Mouse (Mus musculus) ovary, postnatal 10 days (tissue): ENCODE results near the gene Trmu.

ENCODE experiments used
- DNase-seq: peaks from one replicate; pipeline ENCODE4 v3.0.0; 2022; ENCODE audit warnings: low spot score

Trmu gene

DNA sequence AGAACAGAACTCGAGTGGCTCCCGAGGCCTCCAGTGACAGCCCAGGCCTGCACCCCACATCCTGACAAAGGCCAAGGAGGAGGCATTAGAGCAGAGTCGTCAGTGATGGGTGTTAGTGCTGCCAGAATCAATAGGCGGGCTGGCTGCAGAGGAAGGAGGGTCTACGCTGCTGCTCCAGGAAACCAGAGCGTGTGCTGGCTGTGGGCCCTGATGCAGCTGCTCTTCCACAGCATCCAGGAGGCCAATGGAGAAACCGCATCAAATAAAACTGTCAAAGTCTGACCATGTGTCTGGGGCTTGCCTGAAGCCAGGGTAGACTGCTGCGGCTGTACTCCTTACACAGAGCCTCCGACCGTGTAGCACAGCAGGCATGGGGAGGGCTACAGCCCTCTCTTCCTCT, 18.0 kb downstream of the Trmu start:
- no peak for DNase-seq

- no peak for DNase-seq
Observed at GRCm38 (mm10) chr15:85899396-85899795, 20.3 kb downstream of the Trmu start.

DNA sequence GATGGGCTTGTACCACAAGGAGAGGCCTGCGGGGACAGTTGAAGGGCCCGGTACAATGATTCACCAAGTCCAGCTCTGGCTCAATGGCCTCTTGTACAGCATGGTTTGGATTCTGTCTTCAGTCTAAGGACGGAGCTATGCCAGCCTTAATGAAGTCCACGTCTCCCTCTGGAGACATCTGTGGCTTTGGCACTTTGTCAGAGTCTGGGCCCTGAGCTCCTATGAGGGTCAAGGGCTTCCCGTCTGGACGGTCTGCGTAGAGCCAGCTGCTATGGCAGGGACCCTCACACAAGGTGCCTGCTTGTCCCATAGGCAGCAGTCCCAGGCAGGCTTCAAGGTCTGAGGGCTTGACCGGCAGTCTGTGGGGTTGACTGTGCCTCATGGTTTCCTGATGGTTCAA, 21.2 kb downstream of the Trmu start:
- no peak for DNase-seq

DNA sequence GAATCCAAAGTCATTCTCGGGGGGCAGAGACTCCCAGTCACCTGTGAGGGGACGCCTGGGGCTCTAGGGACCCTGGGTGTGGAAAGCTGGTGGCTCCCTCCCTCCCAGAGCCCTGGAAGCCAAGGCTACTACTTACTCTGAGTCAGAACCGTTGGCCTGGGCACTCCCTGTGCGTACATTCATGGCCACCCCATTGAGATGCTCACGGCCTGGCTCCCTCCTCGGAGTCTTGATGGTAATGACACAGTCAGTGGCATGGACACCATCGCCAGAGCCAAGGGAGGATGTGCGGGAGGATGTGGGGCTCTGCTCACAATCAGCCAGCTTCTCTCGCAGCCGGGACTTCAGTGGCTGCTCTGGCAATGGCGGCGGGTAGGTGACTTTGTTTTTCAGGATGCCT, 21.7 kb downstream of the Trmu start:
- DNase-seq, result no peak

DNA sequence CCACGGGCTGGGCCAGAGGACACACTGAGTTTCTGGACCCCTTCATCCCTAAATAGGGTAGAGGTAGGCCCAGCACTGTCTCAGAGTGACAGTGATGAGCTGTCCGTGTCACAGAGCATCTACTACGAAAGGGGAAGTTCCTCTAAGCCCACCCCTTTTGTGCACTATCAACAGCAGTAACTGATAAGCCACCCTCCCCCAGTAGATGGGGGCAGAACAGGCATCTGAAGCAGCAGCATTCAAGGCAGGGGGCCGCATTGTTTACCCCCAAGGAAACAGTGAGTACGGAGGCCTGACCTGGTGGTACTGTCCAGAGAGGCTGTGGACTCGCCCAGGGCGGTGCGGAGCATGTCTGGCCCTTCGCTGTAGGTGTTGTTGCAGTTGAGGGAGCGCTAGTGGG, 23.4 kb downstream of the Trmu start:
- no peak for DNase-seq

GRCm38 (mm10) chr15:85903826-85904225, 24.7 kb downstream of the Trmu start:
- no peak for DNase-seq

GRCm38 (mm10) chr15:85908660-85909491, 29.8 kb downstream of the Trmu start:
- no peak for DNase-seq

- DNase-seq, result no peak
Observed at GRCm38 (mm10) chr15:85909492-85909829, 30.3 kb downstream of the Trmu start.

DNA sequence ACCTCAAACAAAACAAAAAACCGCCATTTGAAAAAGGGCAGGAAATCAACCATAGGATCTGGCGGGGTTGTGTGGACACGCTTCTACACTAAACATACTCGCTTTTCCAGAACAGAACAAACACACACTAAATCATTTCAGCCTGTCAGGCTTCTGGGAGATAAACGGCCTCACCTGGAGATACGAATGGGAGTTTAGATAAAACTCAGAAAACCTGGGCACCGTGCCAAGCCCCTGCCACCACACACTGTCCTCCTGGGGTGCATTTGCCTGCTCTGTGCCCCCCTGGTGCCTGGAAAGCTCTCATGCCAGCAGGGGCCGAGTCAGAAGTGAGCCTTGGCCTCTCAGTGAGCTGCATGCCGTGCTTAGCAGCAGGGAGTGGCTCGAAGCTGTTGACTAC, 30.8 kb downstream of the Trmu start:
- no peak for DNase-seq

- DNase-seq, result no peak
Observed at GRCm38 (mm10) chr15:85913605-85914004, 34.5 kb downstream of the Trmu start.

DNA sequence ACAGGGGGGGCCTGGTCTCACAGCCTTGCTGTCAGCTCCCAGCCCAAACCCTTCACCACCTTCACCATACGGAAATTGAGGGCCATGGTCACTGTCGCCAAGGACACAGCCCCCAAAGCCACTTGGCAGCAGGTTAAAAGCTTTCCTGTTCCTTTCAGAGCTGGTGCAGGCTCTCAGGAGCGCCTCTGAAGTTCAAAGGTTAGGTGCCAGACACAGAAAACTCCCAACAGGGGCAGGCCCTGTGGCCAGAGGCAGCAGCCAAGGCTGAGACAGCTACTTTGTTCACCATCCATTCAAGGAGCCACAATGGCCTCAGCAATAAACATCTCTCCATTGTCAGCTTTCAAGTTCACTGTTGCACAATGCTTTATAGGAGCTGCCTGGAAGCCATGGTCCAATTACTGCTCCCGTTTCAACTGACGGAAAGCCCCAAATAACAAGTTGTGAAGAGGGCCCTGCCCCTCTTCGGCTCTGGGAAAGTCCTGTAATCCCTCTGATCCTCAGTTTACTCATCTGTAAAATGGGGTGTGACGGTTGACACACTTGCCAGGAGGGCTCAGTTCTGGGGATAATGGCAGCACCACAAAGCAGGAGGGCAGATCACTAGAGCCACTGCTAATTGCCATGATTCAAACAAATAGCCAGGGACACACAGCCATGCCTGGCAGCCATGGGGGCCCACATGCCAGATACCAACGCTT, 40.2 kb downstream of the Trmu start:
- no peak for DNase-seq

DNA sequence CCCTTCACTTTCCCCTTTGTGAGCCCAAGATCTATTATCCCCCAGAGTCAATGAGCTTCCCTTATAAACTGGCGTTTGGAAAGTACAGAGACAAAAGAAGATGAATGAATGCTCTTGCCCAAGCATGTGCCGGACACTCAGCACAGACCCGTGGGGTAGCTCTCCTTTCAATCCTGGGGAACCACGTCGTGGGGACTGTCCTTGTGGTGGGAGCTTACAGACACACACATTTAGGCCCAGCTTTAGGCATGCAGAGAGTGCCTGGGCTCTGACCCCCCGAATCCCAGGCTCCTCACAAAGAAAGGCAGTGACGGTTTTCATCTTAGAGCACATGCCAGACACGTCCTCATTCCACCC, 40.8 kb downstream of the Trmu start:
- DNase-seq, result no peak

DNA sequence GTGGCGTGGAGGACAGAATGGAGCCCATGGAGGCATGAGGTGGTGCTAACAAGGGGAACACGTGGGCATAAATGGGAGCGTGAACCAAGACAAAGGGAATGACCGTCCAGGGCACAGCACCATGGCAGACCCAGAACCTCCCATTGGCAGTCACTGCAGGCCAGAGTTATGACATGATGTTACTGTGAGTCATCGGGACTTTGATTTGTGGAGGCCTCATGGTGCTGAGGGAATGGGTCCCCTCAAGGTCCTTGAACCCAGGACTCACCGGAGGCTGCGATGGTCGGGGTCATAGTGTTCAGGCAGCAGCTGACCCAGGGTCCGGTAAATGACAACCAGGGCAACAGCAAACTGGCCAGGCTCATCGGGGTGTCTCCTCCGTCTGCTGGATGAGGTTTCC, 42.7 kb downstream of the Trmu start:
- DNase-seq, result no peak

DNA sequence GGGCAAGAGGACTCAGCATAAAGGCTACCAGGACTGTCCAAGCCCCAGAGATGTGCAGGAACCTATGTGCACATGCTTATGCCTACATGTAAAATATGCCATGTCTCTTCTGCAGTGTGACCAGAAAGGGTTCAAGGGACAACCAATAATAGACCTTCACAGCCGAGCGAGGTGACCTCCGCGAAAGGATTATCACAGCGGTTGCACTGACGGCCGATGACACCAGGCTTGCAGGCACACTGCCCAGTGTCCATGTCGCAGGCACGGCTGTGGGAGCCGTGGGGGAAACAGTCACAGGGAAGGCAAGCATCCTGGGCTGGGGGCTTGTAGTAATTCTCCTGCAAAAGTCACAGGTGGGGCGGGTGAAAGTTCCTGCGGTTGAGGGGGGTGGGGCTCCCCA, 49.0 kb downstream of the Trmu start:
- no peak for DNase-seq

DNA sequence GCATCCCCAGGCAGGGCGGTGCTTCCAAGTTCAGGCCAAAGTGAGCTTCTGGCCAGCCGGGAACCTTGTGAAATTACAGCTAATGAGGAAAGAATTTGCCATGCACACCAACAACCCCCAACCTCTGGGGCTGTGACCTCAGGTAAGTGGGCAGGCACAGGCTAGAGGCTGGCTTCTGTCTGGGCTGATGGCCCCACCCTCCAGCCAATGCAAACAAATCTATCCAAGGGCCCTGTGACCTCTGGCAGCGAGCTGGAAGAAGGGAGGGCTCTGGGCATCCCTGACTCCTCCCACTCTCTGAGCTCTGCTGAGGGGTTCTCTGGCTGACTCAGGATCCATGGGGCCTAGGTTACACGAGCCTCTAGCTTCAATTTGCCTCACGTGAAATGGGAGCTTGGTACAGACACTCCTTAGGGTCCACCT, 56.5 kb downstream of the Trmu start:
- no peak for DNase-seq
